ENCODE assay signal across 9 mouse cellular contexts in the genomic region with DNA sequence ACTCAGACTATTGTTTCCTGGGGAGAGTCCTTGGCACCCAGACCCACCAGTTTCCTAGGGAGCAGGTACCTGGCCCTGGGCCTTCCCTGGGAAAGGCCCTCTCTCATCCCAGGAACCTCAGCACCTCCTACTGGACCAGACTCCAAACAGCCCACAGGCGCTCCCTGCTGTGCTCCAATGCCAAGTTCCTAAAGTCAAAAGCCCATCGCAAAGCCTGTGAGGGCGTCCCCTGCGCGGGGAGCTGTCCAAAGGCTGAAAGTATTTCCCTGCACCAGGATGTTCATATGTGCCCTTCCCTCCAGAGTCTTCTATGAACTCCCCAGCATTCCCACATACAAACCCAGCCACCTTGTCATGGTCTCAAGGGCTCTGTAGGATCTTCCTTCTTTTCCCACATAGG. TPM values are rescaled to one million over a fixed set of nuclear protein-coding genes. Genes with fewer than 3 reads are reported as not detected.
DNase-seq lines count a peak whose midpoint lies in the region; ATAC-seq and TF ChIP-seq lines count a peak whose summit lies in the region.
"Had no signal": no experiment of that assay in that cellular context is flagged by ENCODE, and none has a peak within 500 bp of the region (broad histone marks: within the 10 kb centered on the region; RNA-seq: fewer than 3 reads in every experiment).

No protein-coding gene starts in this region.

- no peak overlapping the region for H3K9ac ChIP-seq in heart, embryonic 16.5 days (ENCODE audit: low read length)
- no peak overlapping the region for H3K9ac ChIP-seq in embryonic facial prominence, embryonic 14.5 days (ENCODE audit: low read depth, low read length)
- no peak overlapping the region for H3K9ac ChIP-seq in lung, embryonic 16.5 days (ENCODE audit: low read length)
- no peak overlapping the region for H3K9ac ChIP-seq in forebrain, embryonic 12.5 days
- H3K9ac ChIP-seq in midbrain, postnatal 0 days (replicated peaks; ENCODE audit: low read length, poor library complexity, severe bottlenecking): no peak overlapping the region

- TF ChIP-seq CTCF in midbrain, postnatal 0 days (IDR thresholded peaks at IDR 0.05): no peak

- no peaks in the 10 kb centered on the region for H3K27me3 ChIP-seq in heart, embryonic 16.5 days (ENCODE audit: control insufficient read depth, insufficient read depth, low read length)
- peaks cover 53% of the 10 kb centered on the region for H3K27me3 ChIP-seq in heart, embryonic 10.5 days (ENCODE audit: insufficient read depth, poor library complexity, severe bottlenecking)
- no peaks in the 10 kb centered on the region for H3K27me3 ChIP-seq in embryonic facial prominence, embryonic 14.5 days (replicated peaks; ENCODE audit: control insufficient read depth, insufficient read depth, low read length)
- no peaks in the 10 kb centered on the region; the same call in 1 of the 2 replicates for H3K27me3 ChIP-seq in lung, embryonic 16.5 days (ENCODE audit: control insufficient read depth, insufficient read depth, low read depth, low read length)
- H3K27me3 ChIP-seq in forebrain, embryonic 12.5 days: peaks cover 18% of the 10 kb centered on the region; the same call in 1 of the 2 replicates
- H3K27me3 ChIP-seq in midbrain, postnatal 0 days (ENCODE audit: insufficient read depth, low read length): no peaks in the 10 kb centered on the region

- peak; percentile 37 for ATAC-seq in heart, embryonic 16.5 days (replicated peaks; ENCODE audit: extremely low read depth, insufficient read depth, low FRiP score)
- ATAC-seq in embryonic facial prominence, embryonic 14.5 days (ENCODE audit: low read depth): peak; percentile 55; the same call in 1 of the 2 replicates
- peak; percentile 52 for ATAC-seq in lung, embryonic 16.5 days (ENCODE audit: low read depth)
- ATAC-seq in forebrain, embryonic 12.5 days (ENCODE audit: low FRiP score): no peak
- no peak for ATAC-seq in midbrain, postnatal 0 days (ENCODE audit: low FRiP score)

- H3K36me3 ChIP-seq in heart, embryonic 16.5 days (ENCODE audit: control insufficient read depth, insufficient read depth): no peaks in the 10 kb centered on the region
- H3K36me3 ChIP-seq in heart, embryonic 10.5 days: no peaks in the 10 kb centered on the region
- H3K36me3 ChIP-seq in embryonic facial prominence, embryonic 14.5 days (ENCODE audit: control insufficient read depth, insufficient read depth, low read length): no peaks in the 10 kb centered on the region
- no peaks in the 10 kb centered on the region for H3K36me3 ChIP-seq in lung, embryonic 16.5 days (ENCODE audit: control insufficient read depth, insufficient read depth, low read length)
- no peaks in the 10 kb centered on the region for H3K36me3 ChIP-seq in forebrain, embryonic 12.5 days (replicated peaks)
- H3K36me3 ChIP-seq in midbrain, postnatal 0 days (ENCODE audit: insufficient read depth, low read length): no peaks in the 10 kb centered on the region; the same call in 1 of the 2 replicates

- no peak overlapping the region for H3K27ac ChIP-seq in heart, embryonic 16.5 days (ENCODE audit: low read length)
- no peak overlapping the region for H3K27ac ChIP-seq in heart, embryonic 10.5 days
- H3K27ac ChIP-seq in embryonic facial prominence, embryonic 14.5 days (replicated peaks; ENCODE audit: low read depth, low read length): no peak overlapping the region
- no peak overlapping the region for H3K27ac ChIP-seq in lung, embryonic 16.5 days (ENCODE audit: low read length)
- H3K27ac ChIP-seq in forebrain, embryonic 12.5 days: no peak overlapping the region
- no peak overlapping the region for H3K27ac ChIP-seq in midbrain, postnatal 0 days (ENCODE audit: low read depth, low read length)

- DNase-seq in heart, embryonic 10.5 days (ENCODE audit: low spot score): no peak
- peak; percentile 42 for DNase-seq in CD4-positive helper T cell, adult 2 months (ENCODE audit: low read depth, low spot score)
- peak; percentile 90 for DNase-seq in embryonic facial prominence, embryonic 14.5 days (ENCODE audit: low spot score)
- peak; percentile 71 for DNase-seq in thymus, postnatal 4 days
- DNase-seq in midbrain, postnatal 0 days (ENCODE audit: low spot score): no peak

- H3K4me2 ChIP-seq in heart, embryonic 16.5 days (ENCODE audit: low read depth, low read length): no peak overlapping the region
- no peak overlapping the region for H3K4me2 ChIP-seq in embryonic facial prominence, embryonic 14.5 days (ENCODE audit: low read depth, low read length)
- H3K4me2 ChIP-seq in lung, embryonic 16.5 days (ENCODE audit: low read depth, low read length): no peak overlapping the region
- no peak overlapping the region for H3K4me2 ChIP-seq in forebrain, embryonic 12.5 days
- no peak overlapping the region for H3K4me2 ChIP-seq in midbrain, postnatal 0 days (ENCODE audit: low read depth, low read length, poor library complexity, severe bottlenecking)

- 0% methylated on average over 5 of the region's 5 CpGs for WGBS in heart, embryonic 16.5 days
- WGBS in heart, embryonic 10.5 days: under 1% methylated on average over 5 of the region's 5 CpGs
- WGBS in embryonic facial prominence, embryonic 14.5 days: 0% methylated on average over 4 of the region's 5 CpGs
- 3% methylated on average over 5 of the region's 5 CpGs for WGBS in lung, embryonic 16.5 days
- WGBS in forebrain, embryonic 12.5 days: 7% methylated on average over 5 of the region's 5 CpGs
- 14% methylated on average over 5 of the region's 5 CpGs for WGBS in midbrain, postnatal 0 days

- H3K9me3 ChIP-seq in heart, embryonic 16.5 days (replicated peaks; ENCODE audit: control insufficient read depth, low read length): no peaks in the 10 kb centered on the region
- H3K9me3 ChIP-seq in heart, embryonic 10.5 days: no peaks in the 10 kb centered on the region
- H3K9me3 ChIP-seq in embryonic facial prominence, embryonic 14.5 days (ENCODE audit: control insufficient read depth, low read length): no peaks in the 10 kb centered on the region
- no peaks in the 10 kb centered on the region for H3K9me3 ChIP-seq in lung, embryonic 16.5 days (ENCODE audit: control insufficient read depth, low read length)
- no peaks in the 10 kb centered on the region for H3K9me3 ChIP-seq in forebrain, embryonic 12.5 days
- no peaks in the 10 kb centered on the region for H3K9me3 ChIP-seq in midbrain, postnatal 0 days (ENCODE audit: low read length)

- no peak overlapping the region for H3K4me3 ChIP-seq in heart, embryonic 16.5 days (ENCODE audit: low read length)
- H3K4me3 ChIP-seq in heart, embryonic 10.5 days: no peak overlapping the region
- no peak overlapping the region for H3K4me3 ChIP-seq in embryonic facial prominence, embryonic 14.5 days (ENCODE audit: low read depth, low read length)
- no peak overlapping the region for H3K4me3 ChIP-seq in lung, embryonic 16.5 days (ENCODE audit: low read length)
- no peak overlapping the region for H3K4me3 ChIP-seq in forebrain, embryonic 12.5 days (replicated peaks)
- H3K4me3 ChIP-seq in midbrain, postnatal 0 days (ENCODE audit: low read depth, low read length): no peak overlapping the region
- H3K4me3 ChIP-seq: erythroblast, embryonic 14.5 days had no signal

- no peaks in the 10 kb centered on the region for H3K4me1 ChIP-seq in heart, embryonic 16.5 days (ENCODE audit: control insufficient read depth, insufficient read depth, low read length)
- H3K4me1 ChIP-seq in heart, embryonic 10.5 days: no peaks in the 10 kb centered on the region
- H3K4me1 ChIP-seq in embryonic facial prominence, embryonic 14.5 days (ENCODE audit: control insufficient read depth, insufficient read depth, low read length): no peaks in the 10 kb centered on the region
- no peaks in the 10 kb centered on the region for H3K4me1 ChIP-seq in lung, embryonic 16.5 days (replicated peaks; ENCODE audit: control insufficient read depth, insufficient read depth, low read length)
- peaks cover 6% of the 10 kb centered on the region for H3K4me1 ChIP-seq in forebrain, embryonic 12.5 days
- H3K4me1 ChIP-seq in midbrain, postnatal 0 days (ENCODE audit: insufficient read depth, low read length): no peaks in the 10 kb centered on the region

RNA-seq across cellular contexts. Expression of a gene that starts 37.8 kb away (rescaled TPM):
- 0.42 and 0.58 TPM in 2 replicates for polyA plus RNA-seq in heart, embryonic 16.5 days (2015; fragmentation: Nextera tagmentation; extraction: Ambion mirVana)
- 0.73 and 0.74 TPM in 2 replicates for polyA plus RNA-seq in heart, embryonic 10.5 days (2016; fragmentation: Nextera tagmentation; extraction: Ambion mirVana)
- 1.5 TPM in 2 replicates for polyA plus RNA-seq in embryonic facial prominence, embryonic 14.5 days (2014; fragmentation: Nextera tagmentation; extraction: Ambion mirVana)
- 0.58 TPM in 2 replicates for polyA plus RNA-seq in lung, embryonic 16.5 days (2015; fragmentation: Nextera tagmentation; extraction: Ambion mirVana)
- polyA plus RNA-seq in forebrain, embryonic 12.5 days (2016; fragmentation: Nextera tagmentation; extraction: Ambion mirVana): 22.3 and 28.6 TPM in 2 replicates
- 7.6 and 9.0 TPM in 2 replicates for total RNA-seq in midbrain, postnatal 0 days (2014; rRNA removed)
- polyA plus RNA-seq in midbrain, postnatal 0 days (2015; fragmentation: Nextera tagmentation; extraction: Ambion mirVana): 28.9 and 35.9 TPM in 2 replicates

Comparison
In these comparisons a context has a peak if more than half of its experiments do, and no peak if none do; other contexts are left out.
1. ATAC-seq: peak in heart, embryonic 16.5 days (single experiment), embryonic facial prominence, embryonic 14.5 days (single experiment) and lung, embryonic 16.5 days (single experiment); none in forebrain, embryonic 12.5 days (single experiment) and midbrain, postnatal 0 days (single experiment).
2. DNase-seq: peak in CD4-positive helper T cell, adult 2 months (single experiment), embryonic facial prominence, embryonic 14.5 days (single experiment) and thymus, postnatal 4 days (single experiment); none in heart, embryonic 10.5 days (single experiment) and midbrain, postnatal 0 days (single experiment).